Mouse (Mus musculus) right cerebral cortex, adult 2 months (tissue): ENCODE data around the gene Lig3.

Experiments
- DNase-seq, 2 experiments: peaks; one replicate each; pipeline ENCODE4 v3.0.0; 2021 to 2022; ENCODE audit warnings: low spot score in 2 of 2

The Lig3 gene

DNA sequence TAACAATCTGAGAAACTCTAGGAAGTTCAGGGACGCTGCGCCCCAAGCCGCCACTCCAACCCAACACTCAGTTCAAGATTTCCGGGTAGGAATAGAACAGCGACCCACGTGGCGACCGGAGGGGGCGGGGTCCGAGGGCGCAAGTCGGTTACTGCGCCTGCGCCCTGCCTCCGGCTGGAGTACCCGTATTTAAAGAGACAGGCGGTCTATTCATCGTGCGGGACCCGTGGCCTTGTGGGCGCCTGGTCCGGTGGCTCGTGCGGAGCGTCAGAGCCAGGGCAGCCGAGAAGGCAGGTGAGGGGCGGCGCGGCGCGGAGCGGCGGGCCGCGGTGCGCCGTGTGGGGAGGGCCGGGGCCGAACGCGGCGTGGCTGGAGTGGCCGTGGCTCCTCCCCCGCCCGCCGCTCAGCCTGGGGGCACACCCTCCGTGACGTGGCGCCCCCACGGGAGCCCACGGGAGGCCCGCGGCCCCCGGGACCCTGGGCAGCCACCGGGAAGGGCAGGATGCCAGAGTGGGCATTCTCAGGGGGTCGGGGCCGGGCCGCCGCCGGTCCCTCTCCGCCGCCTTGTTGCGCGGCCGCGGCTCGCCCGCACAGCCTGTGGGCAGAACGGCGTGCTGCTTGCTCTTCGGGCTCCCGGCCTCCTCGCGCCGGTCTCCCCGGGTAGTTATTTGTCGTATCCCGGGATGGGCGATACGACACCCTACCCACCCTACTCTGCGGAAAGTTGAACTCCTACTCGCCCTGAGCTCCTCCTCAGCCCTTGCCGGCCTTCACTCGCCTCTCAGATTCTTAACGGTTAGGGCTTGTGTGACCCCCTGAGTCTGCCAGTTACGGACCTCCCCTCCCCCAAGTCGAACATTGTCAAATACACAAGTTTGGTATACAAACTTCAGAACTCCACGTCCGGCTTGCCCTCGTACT, at the start of gene Lig3:
Gene Lig3 (plus strand): TSS at position 126 of the 921 bp plus-strand sequence.
- peak; percentile 93 to 97 for DNase-seq

DNA sequence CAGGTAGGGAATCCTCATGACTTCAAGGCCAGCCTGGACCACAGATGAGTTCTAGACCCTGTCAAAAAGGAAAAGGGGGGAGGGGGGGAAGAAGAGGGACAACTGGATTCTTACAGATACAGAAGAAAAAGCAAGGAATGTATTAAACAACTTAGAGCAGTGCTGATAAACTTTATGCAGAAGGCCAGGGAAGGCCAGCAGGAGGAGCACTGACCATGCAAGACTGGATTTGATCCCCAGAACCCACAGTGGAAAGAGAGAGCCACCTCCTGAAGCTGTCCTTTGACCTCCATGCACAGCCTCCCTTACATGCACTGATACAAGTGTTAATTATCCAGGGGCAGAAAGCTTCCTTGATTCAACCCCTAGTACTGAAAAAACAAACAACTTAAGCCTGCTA, 46.7 kb upstream of the Lig3 start:
- no peak for DNase-seq

GRCm38 (mm10) chr11:82739006-82739405, 41.9 kb upstream of the Lig3 start:
- DNase-seq = no peak

GRCm38 (mm10) chr11:82746138-82746537, 34.8 kb upstream of the Lig3 start:
- peak; percentile 4 to 6 for DNase-seq

DNA sequence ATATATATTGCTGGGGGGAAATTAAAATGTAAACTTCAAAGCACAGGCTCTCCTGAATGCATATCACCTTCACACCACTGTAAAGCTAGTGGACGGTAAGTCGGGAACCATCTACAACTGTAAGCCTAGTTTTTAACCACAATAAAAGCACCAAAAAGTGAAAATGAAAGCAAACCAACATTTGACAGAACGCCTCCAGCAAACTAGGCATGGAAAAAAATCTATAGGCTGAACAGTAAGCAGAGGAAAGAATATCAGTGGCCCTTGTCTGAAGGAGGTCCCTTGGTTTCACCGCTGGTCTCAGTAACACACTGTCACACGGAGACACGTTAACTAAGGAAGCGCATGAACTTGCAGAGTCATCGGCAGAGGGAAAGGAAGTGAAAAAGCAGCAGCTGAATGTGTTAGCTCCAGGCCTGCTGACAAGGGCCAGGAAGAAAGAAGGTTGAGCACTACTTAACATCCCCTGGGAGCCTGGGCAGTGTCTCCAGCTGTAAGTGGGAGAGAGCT, 34.0 kb upstream of the Lig3 start:
- no peak for DNase-seq

- DNase-seq = no peak
Observed at GRCm38 (mm10) chr11:82752349-82753115, 28.4 kb upstream of the Lig3 start.

GRCm38 (mm10) chr11:82755919-82756318, 25.0 kb upstream of the Lig3 start:
- DNase-seq = no peak

GRCm38 (mm10) chr11:82762286-82762829, 18.6 kb upstream of the Lig3 start:
- DNase-seq = no peak

DNA sequence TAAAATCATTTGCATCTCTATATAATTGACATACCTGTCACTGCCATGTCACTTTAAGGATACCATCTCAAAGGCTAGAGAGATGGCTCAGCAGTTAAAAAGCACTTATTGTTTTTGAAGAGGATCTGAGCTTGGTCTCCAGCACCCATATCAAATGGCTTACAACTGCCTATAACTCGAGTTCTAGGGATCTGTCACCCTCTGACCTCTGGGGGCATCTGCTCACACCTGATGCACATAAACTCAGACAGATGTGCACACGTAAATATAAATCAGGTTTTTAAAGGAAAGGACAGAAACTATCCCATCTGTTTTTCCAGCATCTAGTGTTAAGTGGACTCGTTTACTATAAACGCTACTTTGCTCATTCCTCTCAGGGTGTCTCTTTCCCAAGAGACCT, 17.6 kb upstream of the Lig3 start:
- no peak for DNase-seq

DNA sequence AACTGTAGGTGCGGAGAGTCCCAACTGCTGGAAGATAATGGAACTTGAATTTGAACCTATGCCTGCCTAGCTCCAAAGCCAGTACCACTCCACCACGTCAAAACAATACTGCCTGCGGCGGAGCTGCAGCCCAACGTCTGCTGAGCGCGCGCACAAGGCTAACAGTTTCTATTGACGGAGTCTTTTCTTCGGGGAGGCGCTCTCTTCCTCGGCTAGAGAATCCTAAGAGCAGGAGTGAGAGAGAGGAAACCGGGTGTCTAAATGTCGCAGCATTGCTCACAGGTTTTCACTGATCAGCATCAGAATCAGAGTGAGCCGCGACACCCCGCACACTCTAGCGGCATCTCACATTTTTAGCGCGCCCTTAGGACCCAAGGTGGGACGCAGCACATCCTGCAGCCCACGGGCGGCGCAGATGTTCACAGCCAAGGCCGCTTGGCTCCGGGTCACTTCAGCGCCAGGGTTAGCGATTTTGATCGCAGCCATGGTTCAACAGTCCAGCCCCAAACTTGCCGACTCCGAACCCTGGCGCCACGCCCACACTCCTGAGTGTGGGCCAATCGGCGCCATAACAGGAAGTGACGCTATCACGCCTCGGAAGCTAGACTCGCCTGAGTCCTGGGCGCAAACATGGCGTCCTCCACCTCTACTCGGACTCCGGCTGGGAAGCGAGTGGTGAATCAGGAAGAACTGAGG, 17.0 kb upstream of the Lig3 start, which contains the start of the genes Cct6b and Zfp830:
Gene Cct6b (minus strand): TSS at position 580 of the 696 bp plus-strand sequence.
Gene Zfp830 (plus strand): TSS at position 604 of the 696 bp plus-strand sequence.
- DNase-seq = peak; percentile 92 to 96

DNA sequence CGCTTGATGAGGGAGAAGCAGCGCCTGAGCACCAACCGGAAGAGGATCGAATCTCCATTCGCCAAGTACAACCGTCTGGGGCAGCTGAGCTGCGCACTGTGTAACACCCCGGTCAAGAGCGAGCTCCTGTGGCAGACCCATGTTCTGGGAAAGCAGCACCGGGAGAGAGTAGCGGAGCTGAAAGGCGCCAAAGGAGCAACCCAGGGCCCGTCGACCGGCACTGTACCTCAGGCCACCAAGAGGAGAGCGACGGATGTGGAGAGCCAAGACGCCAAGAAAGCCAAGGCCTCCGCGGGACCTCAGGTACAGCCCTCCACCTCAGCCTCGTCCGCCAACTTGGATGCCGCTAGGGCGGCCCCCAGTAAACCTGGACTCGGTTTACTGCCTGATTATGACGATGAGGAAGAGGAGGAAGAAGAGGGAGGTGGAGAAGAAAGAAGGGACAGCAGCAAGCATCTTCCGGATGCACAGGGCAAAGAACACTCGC, 16.4 kb upstream of the Lig3 start:
- DNase-seq = no peak

DNA sequence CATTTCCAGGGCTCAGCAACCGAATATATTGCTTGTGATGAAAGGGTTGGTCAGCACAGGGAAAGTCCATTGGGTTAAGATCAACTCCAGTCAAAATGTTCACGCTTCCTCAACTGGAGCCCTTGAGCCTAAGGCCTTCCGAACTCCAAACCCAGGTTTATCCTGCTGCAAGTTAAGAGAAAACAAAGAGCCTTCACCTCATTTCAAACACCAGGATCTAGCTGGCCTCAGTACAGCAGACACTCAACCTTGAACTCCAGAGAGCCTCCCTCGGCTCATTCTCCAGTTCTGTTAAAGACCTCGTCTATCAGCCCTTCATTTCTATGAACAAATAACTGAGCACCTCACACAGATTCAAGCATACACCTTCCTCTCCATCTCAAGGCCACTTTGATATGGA, 774 bp upstream of the Lig3 start:
- DNase-seq = no peak

- DNase-seq = no peak
Observed at GRCm38 (mm10) chr11:82782197-82782596, 1.3 kb downstream of the Lig3 start.

GRCm38 (mm10) chr11:82783453-82783852, 2.5 kb downstream of the Lig3 start:
- DNase-seq = no peak

DNA sequence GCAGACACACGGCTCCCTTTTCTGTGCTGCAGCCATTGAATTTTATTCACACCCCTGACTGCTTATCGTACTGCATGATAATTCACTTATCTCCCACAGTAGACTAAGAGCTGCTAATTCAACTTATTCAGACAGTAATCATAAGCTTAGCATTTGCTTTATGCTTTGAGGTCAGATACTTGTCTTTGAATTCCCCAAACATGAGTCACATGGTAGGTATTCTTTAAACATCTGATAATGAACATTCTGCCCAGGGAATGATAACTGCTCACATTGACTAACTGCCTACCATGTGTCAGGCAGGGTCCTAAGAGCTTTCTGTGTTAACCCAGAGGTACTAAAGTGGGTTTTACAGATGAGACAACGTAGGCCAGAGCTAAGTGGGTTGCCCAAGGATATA, 25.7 kb downstream of the Lig3 start:
- DNase-seq = no peak

GRCm38 (mm10) chr11:82807370-82807769, 26.5 kb downstream of the Lig3 start:
- no peak for DNase-seq

- no peak for DNase-seq
Observed at GRCm38 (mm10) chr11:82808485-82808884, 27.6 kb downstream of the Lig3 start.

GRCm38 (mm10) chr11:82819350-82819749, 38.4 kb downstream of the Lig3 start:
- DNase-seq = peak in 1 of 2 experiments; percentile 41

DNA sequence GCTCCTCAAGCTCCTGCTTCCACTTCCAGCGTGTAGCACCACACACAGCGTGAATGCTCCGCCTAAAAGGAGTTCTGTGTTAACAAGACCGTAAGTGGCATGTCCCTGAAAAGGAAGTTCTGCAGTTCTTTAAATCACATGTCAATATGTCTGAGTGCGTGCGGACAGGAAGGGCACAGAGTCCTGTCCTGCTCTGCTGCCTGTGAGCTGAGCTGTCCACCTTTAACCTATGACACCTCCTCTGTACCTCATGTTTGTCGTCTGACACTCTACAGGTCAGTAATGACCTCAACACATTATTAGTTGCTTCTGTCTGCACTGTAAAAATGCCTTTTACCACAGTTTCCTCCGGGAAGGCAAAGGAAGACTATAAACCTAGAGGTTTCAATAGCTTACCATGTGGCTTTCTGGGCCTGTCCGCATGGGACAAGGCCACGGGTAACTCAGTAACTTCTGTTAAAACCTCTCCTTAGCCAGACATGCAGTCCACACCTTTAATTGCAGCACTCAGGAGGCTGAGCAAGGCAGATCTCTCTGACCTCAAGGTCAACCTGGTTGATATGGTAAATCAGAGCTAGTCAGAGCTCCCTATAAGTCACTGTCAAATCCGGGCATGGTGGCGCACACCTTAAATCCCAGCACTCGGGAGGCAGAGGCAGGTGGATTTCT, 40.0 kb downstream of the Lig3 start:
- DNase-seq = no peak

- no peak for DNase-seq
Observed at GRCm38 (mm10) chr11:82826818-82827217, 45.9 kb downstream of the Lig3 start.
